Mouse (Mus musculus) kidney, postnatal 36 days (tissue): ENCODE results near the gene Elmo3.

Experiments used
- DNase-seq, 2 experiments: peaks; one replicate each; pipeline ENCODE4 v3.0.0; 2021 to 2022; ENCODE audit warnings: mixed read lengths in 2 of 2

Gene Elmo3

GRCm38 (mm10) chr8:105355179-105356024, 50.0 kb downstream of the Elmo3 start:
- DNase-seq = peak; percentile 74 to 77

GRCm38 (mm10) chr8:105356681-105357080, 51.3 kb downstream of the Elmo3 start:
- DNase-seq = no peak

GRCm38 (mm10) chr8:105359208-105359607, 53.8 kb downstream of the Elmo3 start:
- no peak for DNase-seq

GRCm38 (mm10) chr8:105359646-105360045, 54.2 kb downstream of the Elmo3 start:
- DNase-seq = peak in 1 of 2 experiments; percentile 54
